Mouse (Mus musculus): ENCODE results near the gene Gm3415. TPM values are rescaled to one million over a fixed set of nuclear protein-coding genes. Genes with fewer than 3 reads are reported as not detected.
"Not testable (repeated sequence)": the region's sequence is repeated elsewhere in the genome, so short reads cannot be mapped to it uniquely, and the experiment has no call there.

Gene Gm3415
- polyA plus RNA-seq, 1 experiment from 2014 or later: not detected

DNA sequence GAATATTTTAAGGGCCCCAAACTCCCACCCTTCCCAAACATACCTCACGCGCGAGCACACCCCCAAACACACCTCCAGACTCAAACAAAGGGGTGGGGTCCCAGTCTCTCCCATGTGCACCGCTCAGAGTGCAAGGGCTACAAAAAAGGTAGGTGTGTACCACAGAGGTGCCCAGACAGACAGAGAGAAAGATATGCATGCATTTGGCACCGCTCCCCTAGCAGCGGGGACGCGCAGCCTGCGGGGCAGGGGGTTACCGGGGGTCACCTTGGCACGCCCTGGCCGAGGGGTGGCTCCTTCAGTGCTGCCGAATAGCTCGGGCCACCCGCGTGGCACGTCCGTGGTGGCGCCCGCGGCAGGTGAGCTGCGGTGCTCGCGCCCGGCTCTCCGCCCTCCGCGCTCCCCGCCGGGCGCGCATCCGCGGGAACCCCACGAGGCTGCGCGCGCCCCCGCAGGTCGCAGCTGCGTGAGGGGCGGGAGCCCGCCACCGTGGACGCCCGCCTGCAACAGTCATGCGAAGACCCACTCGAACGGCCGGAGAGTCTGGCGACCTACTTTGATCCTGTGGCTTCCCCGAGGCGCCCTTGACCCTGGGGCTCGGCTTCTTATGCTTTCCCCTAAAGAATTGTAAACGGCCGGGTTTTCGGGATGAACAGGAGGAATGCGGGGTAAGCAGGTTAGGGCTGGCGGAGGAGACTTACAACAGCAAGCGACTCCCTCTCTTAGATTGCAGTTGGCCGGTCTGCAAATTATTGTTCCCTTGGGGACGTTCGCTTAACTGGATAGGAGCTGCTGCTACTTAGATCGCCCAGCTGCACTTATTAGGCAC is 28.8 kb downstream of the Gm3415 start, which contains the start of gene Gpr12:
TSS of gene Gpr12 (minus strand) at position 762 of the 829 bp plus-strand sequence.
- ChIA-PET CTCF (no interaction called here), POLR2A (no interaction called here)
- in situ Hi-C loops (cut with MboI; ENCODE audit: low pct_unique_long_range_greater_than_20kb): loop anchor here (10.0 kb wide), 1 partner anchor 230 kb away; no protein-coding TSS in a partner anchor
- H3K27me3 ChIP-seq: peaks cover 49% of the 10 kb centered on the region
- no peak for DNase-seq (ENCODE audit: low read depth, low spot score)
- TF ChIP-seq CTCF (IDR thresholded peaks at IDR 0.05): no peak
- peak; percentile 35 for ATAC-seq

DNA sequence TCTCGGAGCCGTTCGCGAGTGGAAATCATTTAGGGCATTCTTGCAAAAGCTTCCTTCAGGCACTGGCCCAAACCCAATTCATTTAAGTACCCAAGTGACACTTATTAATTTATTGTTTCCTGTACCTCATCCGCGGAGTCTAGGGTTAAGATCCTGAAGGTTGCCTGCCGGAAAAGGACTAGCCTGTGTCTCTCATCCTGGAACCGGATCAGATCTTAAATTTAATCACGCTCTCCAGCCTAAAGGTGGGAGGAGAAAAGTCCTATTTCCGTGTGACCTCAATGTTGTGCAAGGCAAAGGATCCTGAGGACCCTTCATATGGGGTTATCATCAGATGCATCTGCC is 29.3 kb downstream of the Gm3415 start:
- TF ChIP-seq CTCF (IDR thresholded peaks at IDR 0.05): no peak
- ATAC-seq: no peak
- in situ Hi-C loops (cut with MboI; ENCODE audit: low pct_unique_long_range_greater_than_20kb): loop anchor here (10.0 kb wide), 1 partner anchor 230 kb away; no protein-coding TSS in a partner anchor

DNA sequence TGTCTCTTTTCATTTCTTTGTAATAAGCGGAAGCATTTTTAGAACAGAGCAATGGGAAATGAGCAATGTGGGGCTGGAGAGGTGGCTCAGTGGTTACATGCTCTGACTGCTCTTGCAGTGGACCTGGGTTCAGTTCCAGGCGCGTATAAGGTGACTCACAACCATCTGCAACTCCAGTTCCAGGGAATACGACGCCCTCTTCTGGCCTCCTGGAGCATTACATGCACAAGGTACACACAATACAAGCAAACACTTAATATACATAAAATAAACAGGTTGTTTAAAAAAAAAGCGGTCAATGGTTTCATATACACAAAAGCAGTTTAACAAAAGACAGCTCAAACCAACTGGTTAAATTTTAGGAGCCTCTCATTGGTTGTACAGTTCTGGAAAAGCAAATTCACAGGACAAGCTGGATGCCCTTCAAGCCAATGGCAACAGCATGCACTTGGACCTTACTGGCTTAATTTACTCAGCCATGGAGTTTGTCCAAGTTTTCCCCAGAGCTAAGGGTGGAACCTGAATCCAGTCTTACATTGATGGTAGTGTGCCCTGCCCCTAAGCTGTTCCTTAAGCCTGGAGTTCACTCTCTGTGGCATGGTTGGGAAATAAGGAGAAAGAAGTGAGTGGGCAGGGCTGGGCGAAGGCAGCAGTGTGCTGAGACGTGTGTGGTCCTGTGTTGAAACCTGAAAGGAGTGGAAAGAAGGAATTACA is 30.6 kb downstream of the Gm3415 start:
- DNase-seq (ENCODE audit: low read depth, low spot score): no peak
- POLR2A ChIA-PET: no interaction called here

More for the DNA sequence above, 29.3 kb downstream of the Gm3415 start:
- peaks cover 47% of the 10 kb centered on the region for H3K27me3 ChIP-seq
- DNase-seq (ENCODE audit: low read depth, low spot score): no peak
- POLR2A ChIA-PET: no interaction called here
- CTCF ChIA-PET: no interaction called here

DNA sequence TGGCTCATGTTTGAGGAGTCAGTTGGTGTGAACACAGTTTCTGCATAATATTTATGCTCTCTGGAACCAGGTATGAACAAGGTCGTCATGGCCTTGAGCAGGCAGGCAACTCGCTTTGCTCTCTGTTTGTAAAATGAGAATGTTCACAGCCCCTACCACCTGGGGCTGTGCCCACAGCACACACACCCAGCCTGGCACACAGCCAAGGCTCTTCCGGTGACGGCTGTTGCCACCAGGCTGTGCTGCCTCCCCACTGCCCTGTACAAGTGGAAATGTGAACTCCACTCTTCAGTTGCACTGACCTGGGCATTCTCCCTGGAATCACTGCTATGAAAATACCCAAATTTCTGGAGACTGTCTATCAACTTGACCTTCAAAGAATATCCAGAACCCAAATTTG is 35.1 kb downstream of the Gm3415 start:
- ChIA-PET POLR2A (no interaction called here), CTCF (no interaction called here)
- DNase-seq (ENCODE audit: low read depth, low spot score): no peak
- peaks cover 9% of the 10 kb centered on the region for H3K27me3 ChIP-seq
- no peak for ATAC-seq
- in situ Hi-C loops (cut with MboI; ENCODE audit: low pct_unique_long_range_greater_than_20kb): no loop called here
- TF ChIP-seq CTCF (IDR thresholded peaks at IDR 0.05): no peak

More for the DNA sequence above, 30.6 kb downstream of the Gm3415 start:
- TF ChIP-seq CTCF (IDR thresholded peaks at IDR 0.05): no peak
- peaks cover 47% of the 10 kb centered on the region for H3K27me3 ChIP-seq
- in situ Hi-C loops (cut with MboI; ENCODE audit: low pct_unique_long_range_greater_than_20kb): loop anchor here (10.0 kb wide), 1 partner anchor 232 kb away; no protein-coding TSS in a partner anchor
- CTCF ChIA-PET: no interaction called here
- no peak for ATAC-seq

DNA sequence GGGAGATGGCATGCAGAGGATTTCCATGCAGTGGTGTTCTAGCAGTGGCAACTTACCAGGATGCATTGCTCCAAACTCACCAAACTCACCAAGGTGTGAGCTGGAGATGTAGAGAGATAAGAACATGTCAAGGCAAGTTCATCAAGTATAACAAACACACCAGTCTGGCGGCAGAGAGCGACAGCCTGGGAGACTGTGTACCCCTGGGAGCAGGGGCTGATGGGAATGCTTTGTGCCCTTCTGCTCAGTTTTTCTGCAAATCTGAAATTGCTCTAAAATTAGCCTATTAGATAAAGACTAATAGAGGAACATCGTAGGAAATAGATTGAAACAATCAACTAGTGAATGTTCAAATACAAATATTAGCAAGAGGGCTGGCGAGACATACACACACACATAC is 35.7 kb downstream of the Gm3415 start:
- H3K27me3 ChIP-seq: peaks cover 3% of the 10 kb centered on the region
- no peak for TF ChIP-seq CTCF (IDR thresholded peaks at IDR 0.05)
- POLR2A ChIA-PET: no interaction called here
- CTCF ChIA-PET: no interaction called here
- DNase-seq (ENCODE audit: low read depth, low spot score): no peak
- in situ Hi-C loops (cut with MboI; ENCODE audit: low pct_unique_long_range_greater_than_20kb): no loop called here
- no peak for ATAC-seq

DNA sequence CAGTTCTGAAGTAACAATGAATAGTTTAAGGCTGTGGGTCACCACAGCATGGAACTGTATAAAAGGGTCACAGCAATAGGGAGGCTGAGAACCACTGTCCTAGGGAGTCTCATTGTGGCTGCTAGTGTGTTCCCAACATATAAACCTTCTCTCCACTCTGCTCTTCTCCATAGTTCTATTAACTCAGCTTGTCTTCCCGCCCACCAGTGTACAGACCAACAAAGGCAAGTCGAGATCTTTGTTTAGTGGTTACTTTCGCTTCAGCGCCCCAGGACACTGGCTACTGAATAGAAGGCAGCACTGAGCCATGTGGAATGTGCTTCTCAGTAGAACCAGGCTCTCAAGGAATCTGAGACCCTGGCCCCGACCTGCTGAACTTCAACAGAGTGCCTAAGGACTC is 36.6 kb downstream of the Gm3415 start:
- DNase-seq (ENCODE audit: low read depth, low spot score) (no peak), ATAC-seq (no peak)
- no peaks in the 10 kb centered on the region for H3K27me3 ChIP-seq
- in situ Hi-C loops (cut with MboI; ENCODE audit: low pct_unique_long_range_greater_than_20kb): no loop called here
- ChIA-PET CTCF (no interaction called here), POLR2A (no interaction called here)
- TF ChIP-seq CTCF (IDR thresholded peaks at IDR 0.05): no peak

DNA sequence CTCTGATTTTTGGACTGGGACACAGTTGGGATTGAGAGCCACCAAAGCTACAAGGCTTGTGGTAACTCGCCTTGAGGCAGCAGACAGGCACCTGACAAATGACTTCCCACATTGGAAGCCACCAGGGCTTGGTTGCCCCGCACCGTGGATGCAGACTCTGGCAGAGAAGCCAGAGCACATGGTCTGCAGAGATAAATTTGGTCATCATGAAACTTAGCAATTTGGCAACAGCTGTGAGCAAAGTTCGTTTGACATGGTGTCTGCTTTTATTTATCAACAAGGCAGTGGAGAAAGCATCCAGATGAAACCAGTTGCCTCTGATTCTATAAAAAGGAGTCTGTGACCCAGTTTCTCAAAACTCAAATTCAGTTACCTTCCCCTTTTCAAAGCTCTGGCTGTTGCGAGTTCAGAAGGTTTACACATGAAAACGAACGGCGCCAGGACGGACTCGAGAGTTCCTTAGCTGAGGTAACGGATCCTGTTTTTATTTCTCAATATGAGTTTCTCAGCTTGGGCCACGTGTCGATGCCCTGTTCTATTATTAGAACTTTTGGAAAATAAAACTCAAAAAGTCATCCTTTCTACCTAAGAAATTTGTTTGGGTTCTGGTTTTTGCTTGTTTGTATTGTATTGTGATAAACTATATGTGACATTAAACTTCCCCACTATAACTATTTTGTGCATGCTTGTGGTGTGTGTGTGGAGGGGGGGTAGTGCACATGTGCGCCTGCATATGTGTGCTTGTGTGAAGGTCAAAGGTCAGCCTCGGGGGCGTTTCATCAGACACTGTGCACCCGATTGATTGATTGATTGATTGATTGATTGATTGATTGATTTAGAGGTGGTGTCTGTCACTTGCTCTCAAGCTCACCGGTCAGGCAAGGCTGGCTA is 40.9 kb downstream of the Gm3415 start:
- in situ Hi-C loops (cut with MboI; ENCODE audit: low pct_unique_long_range_greater_than_20kb): no loop called here
- TF ChIP-seq CTCF (IDR thresholded peaks at IDR 0.05): no peak
- H3K27me3 ChIP-seq: no peaks in the 10 kb centered on the region
- ATAC-seq: no peak
- CTCF ChIA-PET: no interaction called here
- DNase-seq (ENCODE audit: low read depth, low spot score): no peak
- POLR2A ChIA-PET: no interaction called here

DNA sequence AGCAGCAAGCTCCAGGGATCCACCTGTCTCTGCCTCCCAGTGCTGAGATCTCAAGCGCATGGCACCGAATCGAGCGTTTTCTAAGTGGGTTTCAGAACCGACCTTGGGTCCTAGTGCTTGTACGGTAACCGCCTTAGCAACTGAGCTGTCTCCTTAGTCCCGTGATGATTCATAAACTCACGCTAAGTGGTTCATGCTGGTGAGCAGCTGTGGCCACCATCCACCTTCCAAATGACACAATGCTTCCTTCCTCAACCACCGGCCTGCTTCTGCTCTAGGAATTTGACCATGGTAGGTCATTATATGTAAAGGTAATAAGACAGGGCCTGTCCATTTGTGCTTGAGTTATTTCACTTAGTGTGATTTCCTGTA is 41.6 kb downstream of the Gm3415 start:
- TF ChIP-seq CTCF (IDR thresholded peaks at IDR 0.05): no peak
- ChIA-PET POLR2A (no interaction called here), CTCF (no interaction called here)
- DNase-seq (ENCODE audit: low read depth, low spot score) (no peak), ATAC-seq (no peak)
- no peaks in the 10 kb centered on the region for H3K27me3 ChIP-seq
- in situ Hi-C loops (cut with MboI; ENCODE audit: low pct_unique_long_range_greater_than_20kb): no loop called here

DNA sequence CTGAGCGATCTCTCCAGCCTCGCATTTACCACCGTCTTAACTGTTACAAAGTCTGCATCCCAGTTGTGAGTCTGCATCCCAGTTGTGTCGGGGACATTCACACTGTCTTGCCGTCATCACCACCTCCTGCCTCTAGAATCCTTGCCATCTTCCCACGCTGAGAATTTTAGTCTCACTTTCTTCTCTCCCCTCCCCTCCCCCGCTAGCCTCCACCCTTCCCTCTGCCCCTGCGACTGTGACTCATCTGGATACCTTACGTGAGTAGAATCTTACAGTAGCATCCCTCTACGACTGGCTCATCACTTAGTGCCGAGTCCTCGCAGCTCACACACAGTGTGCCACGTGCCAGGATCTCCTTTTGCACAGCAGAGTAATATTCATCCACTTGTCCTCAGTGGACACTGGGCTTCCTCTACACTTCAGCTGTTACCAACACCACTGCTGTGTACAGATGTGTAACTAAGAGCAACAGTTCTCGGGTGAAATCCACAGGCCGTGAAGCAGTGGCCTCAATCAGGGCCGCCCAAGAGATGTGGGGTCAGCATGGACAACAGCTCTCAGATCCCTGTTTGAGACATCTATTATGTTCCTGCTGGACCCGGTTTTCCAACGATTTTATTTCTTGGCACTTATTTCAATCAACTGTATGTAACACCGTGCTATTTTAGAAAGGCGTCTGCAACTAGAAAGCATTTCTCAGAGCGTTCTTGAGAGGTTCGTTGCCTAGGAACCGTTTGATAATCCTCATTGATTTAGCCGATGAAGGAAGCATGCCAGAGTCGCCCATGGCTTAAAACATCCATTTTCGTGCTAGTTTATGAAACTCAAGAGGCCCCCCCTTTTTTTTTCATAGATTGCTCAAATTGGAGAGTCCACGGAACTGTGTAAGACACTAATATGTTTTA is 42.5 kb downstream of the Gm3415 start:
- ChIA-PET CTCF (no interaction called here), POLR2A (no interaction called here)
- DNase-seq (ENCODE audit: low read depth, low spot score): no peak
- H3K27me3 ChIP-seq: no peaks in the 10 kb centered on the region
- no peak for TF ChIP-seq CTCF (IDR thresholded peaks at IDR 0.05)
- in situ Hi-C loops (cut with MboI; ENCODE audit: low pct_unique_long_range_greater_than_20kb): no loop called here
- no peak for ATAC-seq

DNA sequence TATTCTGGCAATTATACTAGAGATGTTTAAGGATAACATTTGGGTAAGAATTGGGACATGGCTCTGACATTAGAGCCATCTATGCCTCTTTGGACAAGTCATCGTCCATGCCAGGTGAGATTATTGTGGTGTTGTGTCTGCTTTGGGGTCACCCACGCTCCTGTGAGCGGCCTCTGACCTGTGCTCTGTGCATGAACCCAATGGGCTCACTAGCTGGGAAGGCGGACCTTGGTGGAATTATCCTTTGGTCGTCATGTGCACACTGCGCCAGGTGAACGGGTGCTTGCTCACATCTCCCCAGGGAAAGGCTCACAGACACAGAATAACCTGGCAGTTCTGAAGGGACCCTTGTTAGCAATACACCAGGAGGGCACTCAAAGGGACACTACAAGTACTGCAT is 43.3 kb downstream of the Gm3415 start:
- POLR2A ChIA-PET: not testable (repeated sequence)

More for the DNA sequence above, 43.3 kb downstream of the Gm3415 start:
- DNase-seq (ENCODE audit: low read depth, low spot score); CTCF ChIA-PET; H3K27me3 ChIP-seq; in situ Hi-C loops (cut with MboI; ENCODE audit: low pct_unique_long_range_greater_than_20kb); ATAC-seq: not testable (repeated sequence)
